Mouse (Mus musculus) right cerebral cortex, postnatal 25 days (tissue): ENCODE results near the gene Shisa3.

Experiments used
- DNase-seq: peaks from one replicate; pipeline ENCODE4 v3.0.0; 2022

Shisa3 gene

DNA sequence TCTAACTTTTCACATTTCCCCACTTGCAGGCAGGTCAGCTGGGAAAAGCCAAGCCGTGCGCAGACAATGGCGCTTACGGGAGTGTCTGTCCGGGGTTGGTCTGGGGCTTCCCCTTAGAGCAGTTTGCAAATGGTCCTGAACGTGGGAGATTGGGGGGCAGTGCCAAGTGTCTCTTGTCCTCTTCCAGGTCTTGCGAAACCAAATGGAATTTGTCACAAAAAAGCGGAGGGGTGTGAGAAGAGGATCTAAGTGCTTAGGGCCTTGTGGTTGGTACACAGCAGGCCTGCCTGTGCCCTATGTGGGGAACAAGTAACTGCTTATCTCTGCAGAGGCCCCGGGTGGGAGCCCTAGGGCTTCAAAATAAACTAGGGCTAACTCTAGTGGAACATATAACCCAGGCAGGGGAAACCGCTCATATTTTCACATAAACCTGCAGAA, 26.2 kb downstream of the Shisa3 start:
- no peak for DNase-seq

DNA sequence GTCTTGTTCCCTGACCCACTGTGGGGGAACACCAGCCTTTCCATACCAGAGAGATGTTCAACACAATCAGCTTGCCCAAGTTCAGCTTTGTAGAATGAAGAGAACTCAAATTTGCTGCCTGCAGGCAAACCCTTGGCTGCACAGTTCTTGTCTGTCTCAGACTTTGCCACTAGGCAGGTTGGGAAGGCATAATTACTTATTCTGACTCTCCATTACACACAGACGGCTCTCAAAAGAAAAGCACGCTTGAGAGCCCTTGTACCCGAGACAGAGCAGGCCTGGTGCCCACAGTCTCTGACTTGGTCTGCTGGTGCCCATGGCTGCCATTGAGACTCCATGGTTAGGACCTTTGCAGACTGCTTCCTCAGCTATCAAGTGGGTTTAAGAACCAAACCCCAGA, 26.7 kb downstream of the Shisa3 start:
- no peak for DNase-seq

DNA sequence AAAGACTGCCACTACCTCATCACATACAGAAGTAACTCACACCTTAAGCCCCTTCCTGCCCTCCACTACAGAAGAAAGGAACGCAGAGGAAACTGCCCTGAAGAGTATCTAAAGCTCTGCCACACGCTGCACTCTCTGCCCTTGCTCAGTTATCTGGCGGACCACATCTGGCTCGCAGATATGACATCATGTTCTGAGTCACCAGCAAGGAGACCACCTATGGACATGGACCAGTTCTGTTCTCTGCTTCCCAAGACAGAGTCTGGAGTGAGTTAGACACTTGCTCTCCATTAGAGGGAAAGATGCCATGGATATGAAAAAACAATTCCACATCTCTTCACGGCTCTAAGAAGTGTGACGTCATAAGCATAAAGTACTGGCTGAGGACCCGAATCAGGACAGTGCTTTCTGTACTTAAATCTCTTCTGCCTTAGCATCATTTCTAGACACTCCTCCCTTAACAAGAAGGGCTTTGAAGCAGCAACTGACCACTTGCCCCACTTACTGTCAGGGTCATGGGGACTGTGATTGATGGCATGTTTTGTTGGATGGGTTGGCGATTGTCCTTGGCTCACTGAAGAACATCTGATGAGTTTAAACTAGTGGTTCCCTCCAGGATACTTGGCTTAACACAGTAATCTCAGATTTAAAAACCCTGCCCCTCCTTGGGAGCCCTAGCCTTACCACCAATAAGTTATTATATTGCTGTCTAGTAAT, 33.1 kb downstream of the Shisa3 start:
- DNase-seq, result no peak

DNA sequence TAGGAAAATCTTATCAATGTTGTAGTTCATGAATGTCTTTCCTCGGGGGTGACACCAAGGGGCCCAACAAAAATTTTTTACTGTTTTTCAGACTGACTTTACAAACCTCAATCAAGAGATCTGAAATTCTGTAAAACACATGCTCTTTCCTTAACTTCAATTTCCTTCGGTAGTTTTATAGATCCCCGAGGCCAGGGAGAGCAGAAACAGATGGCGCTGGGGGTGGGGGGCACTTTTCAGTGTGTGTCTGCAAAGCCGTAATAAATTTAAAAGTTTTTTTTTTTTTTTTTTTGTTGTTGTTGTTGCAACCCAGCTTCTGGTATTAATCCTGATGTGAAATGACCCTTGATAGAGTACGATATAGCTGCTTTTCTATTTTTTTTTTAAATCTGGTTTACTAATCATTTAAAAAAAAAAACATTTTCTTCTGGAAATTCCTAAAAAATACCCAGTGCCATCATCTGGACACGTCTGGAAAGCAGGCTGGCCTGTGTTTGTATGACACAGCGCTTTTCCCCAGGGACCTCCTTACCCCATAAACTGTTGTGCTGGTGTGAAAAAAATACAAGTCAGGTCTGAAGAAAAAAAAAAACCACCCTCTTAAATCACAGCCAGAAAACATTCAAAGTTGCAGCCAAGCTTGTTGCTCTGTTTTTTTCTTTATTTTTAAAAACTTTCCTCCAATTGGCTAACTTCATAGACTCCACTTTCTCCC, 33.9 kb downstream of the Shisa3 start:
- DNase-seq, result no peak

DNA sequence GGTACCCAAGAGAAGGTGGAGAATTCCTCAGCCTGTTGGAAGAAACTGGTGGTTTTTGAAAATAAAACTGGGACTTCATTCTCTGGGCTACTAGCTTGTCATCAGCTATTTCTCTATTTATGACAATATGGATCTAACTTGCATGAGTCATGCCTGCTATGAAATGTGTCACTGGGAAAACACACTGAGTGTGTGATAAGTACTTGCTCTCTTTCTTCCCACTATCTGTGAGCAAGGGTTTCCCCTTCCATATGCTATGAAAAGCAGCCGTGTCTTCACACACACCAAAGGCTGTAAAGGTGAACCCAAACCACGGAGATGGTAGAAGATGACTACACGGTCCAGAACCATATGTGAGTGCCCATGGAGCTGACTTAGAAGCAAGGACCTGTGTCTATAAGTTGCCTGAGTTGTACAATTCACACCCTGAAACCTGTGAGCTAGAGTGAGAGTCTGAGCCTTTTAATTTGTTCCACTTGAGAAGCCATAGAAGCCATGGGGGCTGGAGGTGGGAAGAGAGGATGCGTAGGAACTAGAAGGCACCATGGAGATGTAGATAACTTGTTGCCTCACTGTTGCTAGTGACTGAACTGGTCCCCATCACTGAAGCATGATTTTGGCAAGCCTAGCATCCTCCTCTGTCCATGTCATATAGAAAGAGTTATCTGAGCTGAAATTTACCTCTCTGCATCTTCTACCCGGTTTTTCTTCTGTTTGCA, 36.0 kb downstream of the Shisa3 start:
- DNase-seq, result peak; percentile 18

DNA sequence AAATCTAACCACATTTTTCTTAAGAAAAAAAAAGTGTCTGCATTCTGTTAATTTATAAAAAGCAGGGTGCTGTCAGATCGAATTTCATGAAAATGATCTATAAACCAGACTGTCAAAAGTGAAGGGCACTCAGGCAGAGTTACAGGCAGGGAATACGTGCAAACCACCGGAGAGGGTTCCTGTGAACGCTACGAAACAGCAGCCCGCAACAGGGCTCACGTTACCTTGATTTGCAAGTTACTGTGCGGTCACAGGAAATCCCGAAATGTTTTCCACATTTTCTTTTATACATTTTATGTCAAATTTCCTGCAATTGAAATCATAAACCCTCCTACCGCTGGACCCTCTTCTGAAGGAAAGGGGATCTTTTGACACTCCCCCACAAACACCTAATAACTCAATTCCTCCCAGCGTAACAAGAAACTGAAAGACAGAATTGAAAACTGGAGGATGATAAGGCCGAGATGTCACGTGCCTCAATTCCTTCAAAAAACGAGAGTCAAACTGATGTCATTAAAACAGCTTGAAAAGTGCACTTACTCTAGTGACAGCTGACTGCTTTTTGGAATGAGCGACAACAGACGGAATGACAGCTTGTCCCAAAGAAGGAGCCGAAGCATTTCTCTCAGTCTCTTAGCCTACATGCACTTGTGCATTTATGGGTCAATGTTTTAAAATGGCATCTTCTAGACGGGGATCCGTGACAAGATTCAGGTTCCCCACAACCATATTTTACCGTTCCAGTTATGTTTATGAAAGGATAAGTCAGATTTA, 39.3 kb downstream of the Shisa3 start:
- DNase-seq, result no peak

DNA sequence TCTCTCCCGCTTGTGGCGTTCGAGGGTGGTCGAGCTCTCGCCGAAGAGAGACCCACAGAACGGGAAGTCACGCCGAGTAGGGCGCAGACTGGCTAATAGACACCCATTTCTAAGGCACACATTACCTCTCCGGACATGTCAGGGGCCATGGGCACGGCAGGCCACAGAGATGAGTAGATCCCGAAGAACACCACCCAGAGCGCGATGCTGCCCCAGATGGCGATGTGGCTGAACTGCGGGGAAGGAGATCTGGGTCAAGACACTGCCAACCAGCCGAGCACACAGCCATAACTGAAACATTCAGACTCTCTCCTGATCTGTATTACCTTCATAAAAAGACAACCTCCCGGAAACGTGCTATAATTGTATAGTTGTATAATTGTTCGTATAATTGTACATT, 39.9 kb downstream of the Shisa3 start:
- DNase-seq, result no peak

DNA sequence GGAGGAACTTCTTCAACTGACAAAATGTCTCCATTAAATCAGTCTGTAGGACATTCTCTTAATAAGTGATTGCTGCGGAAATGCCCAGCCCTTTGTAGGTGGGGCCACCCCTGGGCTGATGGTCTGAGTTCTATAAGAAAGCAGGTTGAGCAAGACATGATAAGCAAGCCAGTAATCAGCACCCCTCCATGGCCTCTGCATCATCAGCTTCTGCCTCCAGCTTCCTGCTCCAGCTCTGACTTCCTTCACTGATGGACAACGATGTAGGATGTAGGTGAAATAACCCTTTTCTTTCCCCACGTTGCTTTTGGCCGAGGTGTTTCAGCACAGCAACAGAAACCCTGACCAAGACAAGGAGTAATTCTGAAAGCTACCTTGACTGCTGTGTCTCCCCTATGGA, 41.5 kb downstream of the Shisa3 start:
- DNase-seq, result no peak

DNA sequence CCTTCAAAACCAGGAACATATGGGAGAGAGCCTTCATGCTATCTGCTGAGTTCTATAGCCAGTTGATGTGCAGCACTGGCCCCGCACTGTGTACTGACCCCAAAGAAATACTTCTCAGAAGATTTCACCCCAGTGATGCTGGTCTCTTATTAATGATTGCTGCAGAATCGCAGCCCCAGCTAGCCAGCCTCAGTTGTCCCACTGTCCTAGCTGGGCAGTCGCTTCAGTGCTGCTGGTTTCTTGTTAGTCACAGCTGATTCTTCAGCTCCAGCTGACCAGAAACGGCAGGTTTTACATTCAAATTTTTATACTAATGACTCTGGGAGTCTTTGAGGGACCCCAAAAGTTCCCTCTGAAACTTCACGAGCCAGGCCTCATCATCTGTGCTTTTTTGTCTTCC, 42.3 kb downstream of the Shisa3 start:
- no peak for DNase-seq

DNA sequence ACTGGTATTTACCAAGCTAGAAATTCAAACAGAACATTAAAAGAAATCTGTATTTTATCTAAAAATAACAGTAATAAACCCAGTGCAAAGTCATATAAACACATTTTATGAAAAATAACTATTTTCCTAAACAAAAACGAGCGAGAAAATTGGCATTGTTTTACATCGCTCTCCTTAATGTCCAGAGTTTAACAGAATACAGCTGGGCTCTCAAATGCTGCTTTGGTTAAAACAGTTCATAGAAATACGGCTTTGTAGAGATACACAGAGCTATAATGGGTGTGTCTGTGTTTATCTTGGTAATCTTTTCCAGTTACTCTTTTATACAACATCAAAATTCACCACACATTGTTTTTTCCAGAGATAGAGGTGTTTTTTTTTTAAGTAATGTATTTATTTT, 44.8 kb downstream of the Shisa3 start:
- DNase-seq, result no peak

DNA sequence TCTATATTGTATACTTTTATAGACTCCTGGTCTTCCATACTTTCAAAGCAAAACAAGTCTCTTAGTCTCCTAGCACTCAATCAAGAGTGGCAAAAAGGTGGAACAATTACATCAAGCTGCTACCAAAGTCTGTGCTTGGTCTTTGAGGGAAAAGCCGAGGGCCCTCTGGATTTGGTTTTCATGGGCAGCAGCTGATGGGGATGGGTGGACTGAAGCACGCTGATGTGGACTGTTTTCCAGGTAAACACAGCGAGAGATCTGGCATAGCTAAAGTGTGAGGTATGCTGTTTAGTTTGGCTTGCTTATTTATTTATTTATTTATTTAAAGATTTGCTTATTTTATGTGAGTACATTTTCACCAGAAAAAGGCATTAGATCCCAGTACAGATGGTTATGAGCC, 45.9 kb downstream of the Shisa3 start:
- DNase-seq, result no peak

DNA sequence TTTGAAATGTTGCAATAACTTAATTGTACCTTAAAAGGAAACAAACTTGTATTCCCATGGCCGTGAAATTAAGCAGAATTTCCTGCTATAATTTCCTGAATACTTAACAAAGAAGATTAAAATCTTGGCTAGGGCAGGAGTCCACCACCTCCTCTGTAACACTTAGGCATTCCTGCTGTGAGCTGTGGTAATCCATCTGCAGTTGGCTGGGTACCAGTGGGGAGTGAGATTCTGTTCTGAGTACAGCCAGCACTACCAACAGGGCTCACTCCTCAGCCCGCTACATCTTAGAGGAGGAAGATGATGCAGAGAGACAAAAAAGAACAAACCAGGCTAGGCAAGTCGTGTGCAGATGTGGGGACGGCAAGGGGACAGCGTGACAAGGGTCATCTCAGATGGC, 46.9 kb downstream of the Shisa3 start:
- no peak for DNase-seq

DNA sequence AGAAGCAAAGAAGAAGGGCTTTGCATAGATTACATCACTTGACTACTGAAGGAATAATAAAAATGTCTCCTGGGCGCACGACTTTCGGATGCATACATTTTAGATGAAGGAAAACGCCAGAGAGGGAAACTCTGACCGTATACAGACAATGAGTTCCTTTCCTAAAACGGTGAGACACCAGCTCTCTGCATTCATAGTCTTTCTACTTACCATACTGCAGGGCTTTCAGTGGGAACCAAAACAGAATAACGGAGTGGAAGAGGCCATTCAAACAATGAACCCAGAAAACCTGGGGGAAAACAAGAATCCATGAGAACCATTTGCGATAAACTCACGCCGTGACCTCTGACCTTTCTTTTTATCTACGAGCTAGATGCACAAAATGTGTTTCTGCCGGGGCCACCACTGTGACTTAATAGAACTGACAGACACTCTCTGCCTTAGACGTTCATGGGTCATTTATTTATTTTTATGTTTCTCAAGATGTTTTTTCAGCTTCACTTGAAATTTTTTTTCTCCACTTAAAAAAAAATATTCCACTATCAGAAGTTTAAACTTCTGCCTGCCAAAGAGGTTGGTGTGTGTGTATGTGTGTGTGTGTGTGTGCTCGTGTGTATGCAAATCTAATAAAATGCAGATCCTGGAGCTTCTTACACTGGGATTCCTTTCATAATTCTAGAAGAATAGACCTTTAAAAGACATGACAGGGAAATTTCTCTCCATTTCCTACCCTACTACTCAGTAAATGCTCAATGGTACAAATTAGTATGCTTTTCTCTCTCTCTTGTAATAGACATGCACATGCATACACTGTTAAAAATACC, 48.2 kb downstream of the Shisa3 start:
- DNase-seq, result no peak

DNA sequence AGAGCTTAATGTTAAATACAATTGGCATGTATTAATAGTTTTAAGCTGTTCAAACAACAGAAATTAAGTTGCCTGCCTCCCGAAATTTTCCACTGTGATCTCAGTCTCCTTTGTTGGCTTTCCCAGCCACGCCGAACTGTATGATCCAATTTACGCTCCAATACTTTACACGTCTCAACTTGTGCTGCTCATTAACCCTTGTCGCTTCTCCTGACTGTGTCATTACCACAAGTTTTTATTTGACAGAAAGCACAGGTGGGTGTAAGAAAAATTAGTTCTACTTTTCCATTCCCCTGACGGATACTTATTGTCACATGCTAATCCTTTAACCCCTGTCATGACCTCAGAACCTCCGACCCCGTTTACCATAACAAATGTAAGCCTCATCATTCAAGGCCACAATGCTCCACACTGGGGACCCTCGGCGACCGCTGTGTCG, 49.2 kb downstream of the Shisa3 start:
- DNase-seq, result no peak

DNA sequence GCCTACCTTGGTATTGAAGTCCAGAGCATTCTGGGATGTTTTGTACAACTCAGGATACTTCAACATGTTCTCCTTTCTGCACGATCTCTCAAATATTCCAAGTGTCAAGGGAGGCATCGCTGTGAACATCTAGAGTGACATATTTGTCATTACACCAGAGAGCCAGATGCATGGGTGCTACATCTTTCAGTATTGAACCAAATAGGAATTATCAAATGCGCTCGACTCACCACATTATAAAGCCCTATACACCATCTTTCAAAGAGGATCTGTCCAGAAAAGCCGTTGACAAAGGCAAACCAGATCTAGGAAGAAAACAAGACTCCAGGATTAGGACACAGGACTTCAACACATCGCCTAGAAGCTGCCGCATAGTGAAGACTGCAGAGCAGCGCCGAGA, 52.2 kb downstream of the Shisa3 start:
- no peak for DNase-seq

DNA sequence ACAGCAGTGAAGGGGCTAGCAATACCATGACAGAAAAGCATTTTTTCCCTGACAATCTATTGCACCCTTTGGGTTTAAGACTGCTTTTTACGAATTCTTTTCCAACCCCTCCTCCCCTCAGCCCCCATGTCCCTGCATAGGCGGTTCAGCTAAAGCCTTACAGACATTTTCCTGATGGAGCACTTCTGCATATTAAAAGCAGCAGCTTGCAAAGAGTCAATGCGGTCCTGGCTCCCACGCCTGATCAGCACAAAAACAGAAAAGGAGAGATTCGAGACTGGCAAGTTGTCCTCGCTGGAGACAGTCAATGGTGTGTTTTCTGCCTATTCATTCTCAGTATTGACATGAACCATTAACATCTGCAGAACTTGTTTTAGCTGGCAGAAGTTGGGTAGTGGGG, 55.0 kb downstream of the Shisa3 start:
- no peak for DNase-seq

DNA sequence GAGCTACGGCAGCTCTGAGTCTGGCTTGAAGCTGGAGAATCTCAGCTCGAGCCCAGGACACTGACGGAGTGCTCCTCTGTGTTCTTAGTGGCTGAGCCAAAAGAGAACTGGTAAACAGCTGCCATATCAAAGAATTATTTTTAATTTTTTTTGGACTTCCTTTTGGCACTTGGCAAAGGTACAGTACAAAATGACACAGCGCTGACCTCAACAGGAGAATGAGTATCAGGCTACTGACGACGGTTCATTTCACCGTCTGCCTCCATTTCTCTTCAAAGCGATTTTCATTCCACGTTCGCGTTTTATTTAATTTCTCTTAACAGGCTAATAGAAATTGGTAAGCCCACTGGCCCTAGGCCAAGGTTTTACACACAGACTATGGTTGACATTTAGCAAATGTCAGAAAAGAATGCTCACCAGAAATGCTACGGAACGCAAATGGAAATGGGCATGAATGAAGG, 61.8 kb downstream of the Shisa3 start:
- no peak for DNase-seq

DNA sequence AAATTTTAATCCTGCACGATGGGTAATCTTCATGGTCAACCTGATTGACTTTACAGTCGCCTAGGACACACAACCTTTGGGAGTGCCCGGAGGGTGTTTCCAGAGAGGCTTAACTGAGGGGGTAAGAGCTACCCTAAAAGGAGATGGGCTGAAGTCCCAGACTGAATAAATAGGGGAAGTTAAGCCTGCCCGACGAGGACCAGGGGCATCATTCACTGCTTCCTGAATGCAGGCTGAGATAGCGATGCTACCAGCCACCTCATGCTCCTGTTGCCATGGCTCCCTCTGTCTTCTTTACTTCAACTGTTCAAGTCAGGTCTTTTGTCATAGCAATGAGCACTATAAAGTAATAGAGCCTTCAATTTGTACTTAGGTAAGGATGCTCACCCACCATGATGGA, 62.5 kb downstream of the Shisa3 start:
- no peak for DNase-seq

DNA sequence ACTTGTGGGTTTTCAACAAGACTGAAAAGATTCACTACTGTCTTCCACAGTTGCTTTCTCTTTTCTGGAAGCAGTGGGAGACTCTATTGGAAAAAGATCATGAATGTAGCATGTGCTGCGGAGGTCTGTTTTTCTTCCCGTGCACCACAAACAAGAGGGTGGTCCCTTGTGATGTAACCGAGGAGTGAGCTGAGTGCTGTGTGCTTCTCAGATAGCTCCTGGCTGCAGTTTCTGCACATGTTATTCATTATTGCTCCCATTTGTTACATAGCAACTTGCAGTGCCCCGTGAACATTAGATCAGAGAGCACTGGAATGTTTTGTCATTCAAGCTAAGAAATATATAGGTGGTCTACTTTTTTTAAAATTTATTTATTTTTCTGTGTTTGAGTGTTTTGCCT, 65.3 kb downstream of the Shisa3 start:
- no peak for DNase-seq
